Mouse (Mus musculus) ovary, postnatal 36 days (tissue): ENCODE data around the gene Mpnd.
"Not testable (repeated sequence)": the region's sequence is repeated elsewhere in the genome, so short reads cannot be mapped to it uniquely, and the experiment has no call there.

ENCODE experiments used
- DNase-seq: peaks from one replicate; pipeline ENCODE4 v3.0.0; 2022; ENCODE audit warnings: low spot score, mixed read lengths

Mpnd gene

GRCm38 (mm10) chr17:56038583-56039261 lies 33.2 kb downstream of the Mpnd start:
- peak; percentile 5 for DNase-seq

- DNase-seq: no peak
Observed at GRCm38 (mm10) chr17:56039345-56039744, 33.8 kb downstream of the Mpnd start.

- peak; percentile 94 for DNase-seq
Observed at GRCm38 (mm10) chr17:56040030-56040856, 34.7 kb downstream of the Mpnd start, which contains the start of gene Chaf1a. TSS of gene Chaf1a (plus strand) at chr17:56040439.

GRCm38 (mm10) chr17:56040857-56041163 lies 35.3 kb downstream of the Mpnd start:
- no peak for DNase-seq

- DNase-seq: no peak
Observed at GRCm38 (mm10) chr17:56051369-56051768, 45.9 kb downstream of the Mpnd start.

GRCm38 (mm10) chr17:56054938-56055337 lies 49.4 kb downstream of the Mpnd start:
- no peak for DNase-seq

GRCm38 (mm10) chr17:56055945-56056678 lies 50.6 kb downstream of the Mpnd start:
- no peak for DNase-seq

GRCm38 (mm10) chr17:56057381-56058120 lies 52.0 kb downstream of the Mpnd start:
- DNase-seq: no peak

GRCm38 (mm10) chr17:56062081-56062480 lies 56.6 kb downstream of the Mpnd start:
- DNase-seq: no peak

GRCm38 (mm10) chr17:56065715-56066114 lies 60.2 kb downstream of the Mpnd start:
- DNase-seq: not testable (repeated sequence)
